Mouse (Mus musculus): ENCODE results near the gene Ttc7. TPM values are rescaled to one million over a fixed set of nuclear protein-coding genes. Genes with fewer than 3 reads are reported as not detected.

Ttc7 gene
- polyA plus RNA-seq, 1 experiment from 2014 or later, result 5.4 TPM

GRCm38 (mm10) chr17:87336910-87337309, 54.2 kb downstream of the Ttc7 start:
- H3K27ac ChIP-seq (replicated peaks), result no peak overlapping the region; the same call in 1 of the 2 replicates
- WGBS, result 87% methylated on average over 12 of the region's 12 CpGs
- H3K4me1 ChIP-seq, result peaks cover 11% of the 10 kb centered on the region
- H3K9me3 ChIP-seq (replicated peaks), result no peaks in the 10 kb centered on the region
- H3K36me3 ChIP-seq, result no peaks in the 10 kb centered on the region
- DNase-seq (ENCODE audit: low spot score), result no peak
- H3K27me3 ChIP-seq (ENCODE audit: low read depth, poor library complexity, severe bottlenecking), result no peaks in the 10 kb centered on the region
- no peak overlapping the region for H3K4me3 ChIP-seq

GRCm38 (mm10) chr17:87337683-87338082, 55.0 kb downstream of the Ttc7 start:
- no peak for DNase-seq (ENCODE audit: low spot score)
- no peaks in the 10 kb centered on the region for H3K9me3 ChIP-seq (replicated peaks)
- no peak overlapping the region for H3K27ac ChIP-seq (replicated peaks)
- H3K36me3 ChIP-seq, result no peaks in the 10 kb centered on the region
- H3K4me1 ChIP-seq, result peaks cover 3% of the 10 kb centered on the region
- 90% methylated on average over 7 of the region's 7 CpGs for WGBS
- no peak overlapping the region for H3K4me3 ChIP-seq
- H3K27me3 ChIP-seq (ENCODE audit: low read depth, poor library complexity, severe bottlenecking), result no peaks in the 10 kb centered on the region

GRCm38 (mm10) chr17:87339122-87339521, 56.4 kb downstream of the Ttc7 start:
- Histone ChIP-seq H3K4me1 (no peaks in the 10 kb centered on the region), H3K27me3 (ENCODE audit: low read depth, poor library complexity, severe bottlenecking) (no peaks in the 10 kb centered on the region), H3K27ac (replicated peaks) (no peak overlapping the region), H3K36me3 (no peaks in the 10 kb centered on the region), H3K9me3 (replicated peaks) (no peaks in the 10 kb centered on the region), H3K4me3 (no peak overlapping the region)
- WGBS, result 92% methylated on average over 1 of the region's 1 CpGs
- no peak for DNase-seq (ENCODE audit: low spot score)

GRCm38 (mm10) chr17:87343060-87343703, 60.5 kb downstream of the Ttc7 start:
- no peaks in the 10 kb centered on the region for H3K27me3 ChIP-seq (ENCODE audit: low read depth, poor library complexity, severe bottlenecking)
- H3K27ac ChIP-seq (replicated peaks), result no peak overlapping the region
- H3K9me3 ChIP-seq (replicated peaks), result no peaks in the 10 kb centered on the region
- WGBS, result 70% methylated on average over 8 of the region's 8 CpGs
- no peak overlapping the region for H3K4me3 ChIP-seq
- H3K36me3 ChIP-seq, result no peaks in the 10 kb centered on the region
- DNase-seq (ENCODE audit: low spot score), result no peak
- peaks cover 11% of the 10 kb centered on the region for H3K4me1 ChIP-seq

- Histone ChIP-seq H3K36me3 (no peaks in the 10 kb centered on the region), H3K9me3 (replicated peaks) (no peaks in the 10 kb centered on the region), H3K27ac (replicated peaks) (no peak overlapping the region), H3K27me3 (ENCODE audit: low read depth, poor library complexity, severe bottlenecking) (no peaks in the 10 kb centered on the region), H3K4me3 (no peak overlapping the region), H3K4me1 (peaks cover 26% of the 10 kb centered on the region)
- WGBS, result 78% methylated on average over 18 of the region's 18 CpGs
- DNase-seq (ENCODE audit: low spot score), result no peak
Measured at GRCm38 (mm10) chr17:87344441-87345251, 62.0 kb downstream of the Ttc7 start.

- WGBS, result 56% methylated on average over 4 of the region's 4 CpGs
- no peak for DNase-seq (ENCODE audit: low spot score)
- no peak overlapping the region for H3K27ac ChIP-seq (replicated peaks)
- H3K4me3 ChIP-seq, result no peak overlapping the region
- H3K36me3 ChIP-seq, result no peaks in the 10 kb centered on the region
- peaks cover 32% of the 10 kb centered on the region for H3K4me1 ChIP-seq
- H3K27me3 ChIP-seq (ENCODE audit: low read depth, poor library complexity, severe bottlenecking), result no peaks in the 10 kb centered on the region
- no peaks in the 10 kb centered on the region for H3K9me3 ChIP-seq (replicated peaks)
Measured at GRCm38 (mm10) chr17:87345252-87345593, 62.5 kb downstream of the Ttc7 start.

- no peaks in the 10 kb centered on the region for H3K9me3 ChIP-seq (replicated peaks)
- H3K4me1 ChIP-seq, result peaks cover 63% of the 10 kb centered on the region
- no peak overlapping the region for H3K4me3 ChIP-seq
- no peak for DNase-seq (ENCODE audit: low spot score)
- peak overlapping the region; percentile 70 for H3K27ac ChIP-seq (replicated peaks)
- H3K36me3 ChIP-seq, result no peaks in the 10 kb centered on the region
- no peaks in the 10 kb centered on the region for H3K27me3 ChIP-seq (ENCODE audit: low read depth, poor library complexity, severe bottlenecking)
- WGBS, result 40% methylated on average over 9 of the region's 9 CpGs
Measured at GRCm38 (mm10) chr17:87348353-87348752, 65.7 kb downstream of the Ttc7 start.

GRCm38 (mm10) chr17:87349069-87349468, 66.4 kb downstream of the Ttc7 start:
- no peak overlapping the region for H3K4me3 ChIP-seq
- no peak for DNase-seq (ENCODE audit: low spot score)
- WGBS, result 26% methylated on average over 9 of the region's 9 CpGs
- H3K36me3 ChIP-seq, result no peaks in the 10 kb centered on the region
- no peaks in the 10 kb centered on the region for H3K9me3 ChIP-seq (replicated peaks)
- H3K4me1 ChIP-seq, result peaks cover 70% of the 10 kb centered on the region
- peak overlapping the region; percentile 70 for H3K27ac ChIP-seq (replicated peaks)
- H3K27me3 ChIP-seq (ENCODE audit: low read depth, poor library complexity, severe bottlenecking), result no peaks in the 10 kb centered on the region

GRCm38 (mm10) chr17:87349575-87349974, 66.9 kb downstream of the Ttc7 start:
- WGBS, result 83% methylated on average over 9 of the region's 9 CpGs
- 0 out of 2 replicates have a peak overlapping the region, but pooled peaks have one; percentile 68 for H3K27ac ChIP-seq (replicated peaks)
- H3K36me3 ChIP-seq, result no peaks in the 10 kb centered on the region
- no peaks in the 10 kb centered on the region for H3K9me3 ChIP-seq (replicated peaks)
- DNase-seq (ENCODE audit: low spot score), result no peak
- H3K27me3 ChIP-seq (ENCODE audit: low read depth, poor library complexity, severe bottlenecking), result no peaks in the 10 kb centered on the region
- peaks cover 72% of the 10 kb centered on the region for H3K4me1 ChIP-seq
- no peak overlapping the region for H3K4me3 ChIP-seq

- peak; percentile 53 for DNase-seq (ENCODE audit: low spot score)
- Histone ChIP-seq H3K27ac (replicated peaks) (peak overlapping the region; percentile 68), H3K9me3 (replicated peaks) (no peaks in the 10 kb centered on the region), H3K4me1 (peaks cover 66% of the 10 kb centered on the region), H3K27me3 (ENCODE audit: low read depth, poor library complexity, severe bottlenecking) (no peaks in the 10 kb centered on the region), H3K36me3 (no peaks in the 10 kb centered on the region), H3K4me3 (no peak overlapping the region)
- 51% methylated on average over 13 of the region's 13 CpGs for WGBS
Measured at GRCm38 (mm10) chr17:87350471-87351240, 68.0 kb downstream of the Ttc7 start.

- peaks cover 74% of the 10 kb centered on the region for H3K4me1 ChIP-seq
Measured at GRCm38 (mm10) chr17:87351241-87352105, 68.8 kb downstream of the Ttc7 start.

More at GRCm38 (mm10) chr17:87351241-87352105, 68.8 kb downstream of the Ttc7 start:
- Histone ChIP-seq H3K4me3 (no peak overlapping the region), H3K27me3 (ENCODE audit: low read depth, poor library complexity, severe bottlenecking) (no peaks in the 10 kb centered on the region), H3K36me3 (no peaks in the 10 kb centered on the region), H3K9me3 (replicated peaks) (no peaks in the 10 kb centered on the region), H3K27ac (replicated peaks) (peak overlapping the region; percentile 68)
- peak; percentile 45 for DNase-seq (ENCODE audit: low spot score)
- 34% methylated on average over 20 of the region's 20 CpGs for WGBS

All from midbrain, embryonic 10.5 days (tissue).